Mouse (Mus musculus) mature B cell (primary cell): Measurements from ENCODE around the gene Psmd5.
"Not testable (repeated sequence)": the region's sequence is repeated elsewhere in the genome, so short reads cannot be mapped to it uniquely, and the experiment has no call there.

ENCODE experiments used
- in situ Hi-C: fragments of 300-500 bp; cut with MboI; formaldehyde crosslinking; loops from 2 replicates; pipeline ENCODE4 v1.14.3; 2019

The Psmd5 gene

DNA sequence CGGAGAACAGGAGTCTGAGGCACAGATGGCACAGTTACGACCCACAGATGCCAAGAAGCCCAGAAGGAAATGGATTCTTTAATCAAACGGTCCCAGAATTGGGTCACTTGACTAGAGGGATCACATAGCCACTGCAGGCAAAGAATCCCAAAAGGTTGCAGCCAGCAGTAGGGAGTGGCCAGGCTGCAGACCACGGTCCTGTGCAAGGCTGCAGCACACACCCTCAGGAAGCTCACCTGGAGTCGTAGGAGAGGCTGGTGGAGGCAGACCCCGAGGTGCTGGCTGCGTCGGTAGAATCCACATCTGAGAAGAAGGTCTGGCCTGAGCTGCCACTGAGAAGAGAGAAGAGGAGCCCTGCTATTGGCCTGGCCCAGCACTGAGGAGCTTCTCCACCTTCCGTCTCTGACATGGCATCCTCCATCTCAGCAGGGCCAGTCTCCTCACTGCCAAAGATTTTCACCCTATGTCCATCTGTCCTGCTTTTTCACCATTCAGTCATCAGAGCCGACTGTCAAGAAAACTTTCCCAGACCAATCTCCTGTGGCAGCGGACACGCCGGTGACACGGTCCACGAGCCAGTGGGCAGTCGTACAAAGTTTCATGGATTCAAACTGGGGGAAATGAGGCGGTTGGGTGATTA lies 22.2 kb upstream of the Psmd5 start:
- in situ Hi-C loops: no loop called here

DNA sequence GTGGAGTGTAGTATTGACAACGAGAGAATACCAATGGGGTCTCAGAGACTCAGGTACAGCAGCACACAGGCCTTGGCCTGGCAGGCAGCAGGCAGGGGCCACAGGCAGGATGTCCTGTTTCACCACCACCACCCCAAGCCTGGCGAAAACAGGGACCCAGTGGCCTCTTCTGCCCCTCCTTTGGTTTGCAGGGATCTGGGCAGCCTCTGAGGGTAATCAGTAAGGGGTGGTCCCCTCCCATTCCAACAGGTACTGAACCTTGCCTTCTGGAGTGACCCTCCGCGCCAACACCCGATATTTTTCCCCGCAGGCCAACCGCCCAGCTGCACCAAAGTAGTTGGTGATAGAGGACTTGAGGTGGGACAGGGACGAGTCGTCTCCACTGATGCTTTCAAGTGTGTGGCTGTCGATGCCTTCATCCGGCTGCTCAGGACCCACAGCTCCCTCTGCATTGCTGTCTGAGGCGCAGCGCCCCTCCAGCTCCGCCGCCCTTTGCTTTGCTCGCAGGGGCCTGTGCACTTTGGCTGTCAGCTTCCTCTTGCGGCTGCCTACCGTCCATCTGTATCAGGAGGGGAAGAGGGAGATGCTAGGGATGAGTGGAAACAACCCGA lies 20.8 kb upstream of the Psmd5 start:
- in situ Hi-C loops: no loop called here

DNA sequence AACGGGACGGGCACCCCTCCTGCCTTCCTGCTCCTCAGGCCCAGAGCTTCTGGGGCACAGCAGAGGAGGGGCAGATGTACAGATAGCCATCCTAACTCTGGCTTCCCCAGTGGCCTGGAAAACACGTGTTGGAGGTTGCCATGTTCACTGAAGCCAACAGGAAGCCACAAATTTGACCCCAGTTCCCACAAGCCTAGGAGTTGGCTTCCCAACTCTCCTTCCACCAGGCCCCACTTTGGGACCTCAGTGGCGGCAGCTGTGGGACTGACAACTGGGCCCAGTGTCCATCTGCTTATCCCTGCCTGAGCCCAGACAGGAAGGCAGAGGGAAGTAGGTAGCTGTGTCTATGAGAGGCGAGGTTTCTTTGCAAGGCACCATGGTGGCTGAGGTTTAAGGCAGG lies 19.2 kb upstream of the Psmd5 start:
- in situ Hi-C loops: no loop called here

GRCm38 (mm10) chr2:34884186-34884585 lies 9.4 kb upstream of the Psmd5 start:
- in situ Hi-C loops: no loop called here

GRCm38 (mm10) chr2:34883190-34883589 lies 8.4 kb upstream of the Psmd5 start:
- in situ Hi-C loops: no loop called here

DNA sequence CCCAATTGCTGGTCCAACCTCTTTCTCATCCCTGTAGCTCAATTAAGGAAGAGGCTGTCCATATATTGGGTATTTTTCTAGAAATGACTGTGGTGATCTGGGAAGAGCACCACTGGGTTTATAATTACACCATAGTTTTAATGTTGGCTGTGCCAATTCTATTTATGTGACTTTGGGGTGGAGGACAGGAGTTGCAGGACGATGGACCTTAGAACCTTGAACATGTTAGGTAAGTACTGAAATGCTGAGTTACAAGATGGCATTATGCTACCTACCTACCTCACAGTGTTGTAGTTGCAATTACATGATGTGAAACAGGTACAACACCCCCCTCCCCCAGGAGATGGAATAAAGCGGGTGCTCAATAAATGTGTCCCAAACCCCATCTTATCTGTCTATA lies 8.0 kb upstream of the Psmd5 start:
- in situ Hi-C loops: no loop called here

- in situ Hi-C loops: no loop called here
These were observed 5.3 kb upstream of the Psmd5 start for GRCm38 (mm10) chr2:34880054-34880453.

- in situ Hi-C loops: no loop called here
These were observed 497 bp downstream of the Psmd5 start, which contains the start of gene Cutal for GRCm38 (mm10) chr2:34874271-34874670. Cutal (plus strand) TSS chr2:34874396.

DNA sequence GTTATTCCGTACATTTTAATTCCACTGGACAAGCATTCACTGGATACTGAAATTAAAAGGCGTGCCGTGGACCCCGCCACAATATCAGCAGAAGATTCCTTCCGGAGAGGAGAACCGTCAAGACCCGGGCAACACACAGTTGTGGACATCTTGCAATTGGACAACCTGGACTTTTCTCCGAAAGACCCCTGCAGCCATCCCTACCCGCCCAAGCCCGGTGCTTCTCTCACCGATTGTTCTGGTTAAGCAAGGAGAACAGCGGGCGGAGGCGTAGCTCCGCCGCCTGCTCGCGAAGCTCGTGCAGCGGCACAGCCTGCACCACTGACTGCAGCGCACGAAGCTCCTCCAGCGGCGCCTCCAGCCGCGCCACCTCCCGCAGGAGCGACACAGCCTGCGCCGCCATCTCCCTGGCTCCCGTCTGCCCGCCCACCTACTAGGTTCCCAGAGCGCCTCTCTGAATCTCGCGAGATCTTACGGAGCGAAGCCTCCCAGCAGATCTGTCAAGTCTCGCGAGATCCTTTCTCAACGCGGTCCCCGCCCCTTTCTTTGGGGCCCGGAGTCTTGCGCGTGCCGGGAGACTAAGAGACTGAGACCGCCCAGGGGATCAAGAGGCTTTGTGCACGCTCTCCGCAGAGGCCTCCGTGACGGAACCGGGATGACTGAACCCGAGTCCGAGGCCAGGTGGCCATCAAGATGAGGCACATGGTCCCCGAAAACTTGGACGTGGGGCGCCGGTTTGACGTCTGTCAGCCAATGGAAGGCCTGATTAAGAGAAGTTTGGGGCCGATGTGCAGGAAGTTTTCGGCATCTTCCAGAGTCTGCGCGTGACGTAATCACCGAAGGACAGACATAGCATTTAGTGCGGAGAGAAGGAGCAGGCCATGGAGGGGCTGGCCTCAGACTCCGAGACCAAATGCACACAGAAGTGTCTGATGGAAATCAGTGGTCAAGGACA lies 4.0 kb downstream of the Psmd5 start:
- in situ Hi-C loops: no loop called here

GRCm38 (mm10) chr2:34869680-34870079 lies 5.1 kb downstream of the Psmd5 start:
- in situ Hi-C loops: no loop called here

- in situ Hi-C loops: no loop called here
These were observed 17.0 kb downstream of the Psmd5 start for GRCm38 (mm10) chr2:34857728-34858127.

DNA sequence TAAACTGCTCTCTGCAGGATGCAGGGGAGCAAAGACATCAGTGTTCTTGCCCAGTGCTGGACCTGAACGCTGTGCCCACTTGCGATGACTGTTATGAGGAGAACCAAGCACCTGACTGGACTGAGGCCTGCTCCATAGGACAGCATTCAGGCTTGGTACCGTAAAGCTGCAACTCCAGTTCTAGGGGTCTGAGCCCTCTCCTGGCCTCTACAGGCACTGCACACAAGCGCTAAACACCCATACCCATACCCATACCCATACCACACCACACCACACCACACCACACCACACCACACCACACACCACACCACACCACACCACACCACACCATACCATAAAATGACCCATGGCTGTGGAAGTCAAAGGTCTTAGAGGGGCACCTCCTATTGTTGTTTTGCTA lies 19.5 kb downstream of the Psmd5 start:
- in situ Hi-C loops: no loop called here

DNA sequence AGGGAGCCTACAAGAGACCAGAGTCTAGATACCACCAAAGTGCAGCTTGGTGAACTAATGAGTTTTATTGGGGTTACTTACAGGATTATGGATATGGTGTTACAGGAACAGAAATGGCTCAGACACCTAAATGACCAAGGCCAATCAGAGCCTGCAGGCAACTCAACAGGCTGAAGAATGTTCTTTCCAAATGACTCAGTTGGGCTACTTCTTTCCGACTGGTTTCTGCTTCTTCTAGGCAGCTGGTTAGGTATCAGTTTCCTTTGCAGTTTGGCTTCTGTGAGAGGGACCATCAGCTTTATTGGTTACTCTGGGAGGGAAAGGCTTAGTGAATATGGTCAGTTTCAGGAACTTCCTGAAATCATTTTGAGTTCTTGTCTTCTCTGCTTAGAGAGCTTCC lies 27.1 kb downstream of the Psmd5 start:
- in situ Hi-C loops: no loop called here

DNA sequence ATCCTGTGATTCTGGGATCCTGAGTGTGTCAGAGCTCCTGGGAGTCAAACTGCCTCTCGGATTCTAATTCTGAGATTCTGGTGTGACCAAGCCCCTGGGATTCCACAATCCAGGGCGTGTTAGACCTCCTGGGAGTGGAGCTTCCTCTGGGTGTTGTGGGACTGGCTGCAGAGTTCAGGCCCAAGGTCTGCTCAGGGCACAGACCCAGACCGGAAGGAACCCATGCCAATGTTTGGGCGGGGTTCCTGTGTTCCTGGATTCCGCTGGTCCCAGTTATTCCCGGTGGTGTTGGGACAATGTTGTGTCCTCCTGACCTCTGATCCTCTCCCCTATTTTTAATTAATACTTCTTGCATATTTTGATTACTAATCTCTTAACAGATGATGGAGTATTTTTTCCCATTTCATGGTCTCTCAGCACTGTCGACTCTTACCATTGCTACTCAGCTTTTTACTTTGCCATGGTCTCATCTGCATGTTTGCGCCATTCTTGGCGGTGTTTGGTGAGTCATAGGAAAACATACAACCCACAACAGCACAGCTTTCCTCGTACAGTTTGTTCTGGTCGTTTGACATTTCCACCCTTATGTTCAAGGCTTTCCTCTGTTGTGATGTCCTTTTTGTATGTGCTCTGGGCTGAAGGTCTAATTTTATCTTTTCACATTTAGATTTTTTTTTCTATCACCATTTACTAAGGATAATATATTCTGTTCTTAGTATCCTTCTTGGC lies 31.4 kb downstream of the Psmd5 start:
- in situ Hi-C loops: no loop called here

DNA sequence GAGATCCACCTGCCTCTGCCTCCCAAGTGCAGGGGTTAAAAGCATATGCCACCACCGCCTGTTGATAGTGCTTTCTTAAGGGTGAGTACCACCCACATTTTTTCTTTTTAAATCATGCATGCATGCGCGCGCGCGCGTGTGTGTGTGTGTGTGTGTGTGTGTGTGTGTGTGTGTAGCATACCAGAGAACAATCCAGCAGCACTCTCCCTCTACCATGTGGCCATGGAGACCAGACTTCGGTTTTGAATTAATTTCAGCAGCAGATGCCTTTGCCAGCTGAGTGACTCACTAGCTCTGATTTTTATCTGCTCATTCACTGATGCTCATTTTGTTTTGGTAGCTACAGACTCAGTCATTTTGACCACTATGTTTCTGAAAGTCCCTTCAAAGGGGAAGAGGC lies 33.1 kb downstream of the Psmd5 start:
- in situ Hi-C loops: no loop called here

GRCm38 (mm10) chr2:34840143-34840542 lies 34.6 kb downstream of the Psmd5 start:
- in situ Hi-C loops: not testable (repeated sequence)

- in situ Hi-C loops: no loop called here
These were observed 39.1 kb downstream of the Psmd5 start for GRCm38 (mm10) chr2:34835669-34836068.

DNA sequence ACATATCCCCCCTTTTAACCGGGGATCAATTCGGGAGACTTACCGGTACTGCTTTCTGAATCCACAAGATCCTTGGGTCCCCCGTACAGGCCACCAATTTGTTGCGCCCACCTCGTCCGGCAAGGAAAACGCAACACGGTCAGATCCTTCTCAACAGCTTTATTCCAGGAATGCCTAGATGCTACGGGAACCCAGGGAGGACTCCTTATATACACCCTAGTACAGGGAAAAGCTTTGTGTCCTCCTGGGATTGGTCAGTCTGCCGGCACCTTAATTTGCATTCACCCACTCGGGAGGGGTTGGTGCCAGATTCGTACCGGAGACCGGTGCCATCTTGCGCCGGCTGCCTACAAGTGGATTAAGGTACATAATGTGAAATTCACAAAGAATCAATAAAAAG lies 41.1 kb downstream of the Psmd5 start:
- in situ Hi-C loops: no loop called here

GRCm38 (mm10) chr2:34832766-34833457 lies 41.9 kb downstream of the Psmd5 start, which contains the start of gene Gm34653:
Gm34653 (plus strand) TSS chr2:34833007.
- in situ Hi-C loops: not testable (repeated sequence)

DNA sequence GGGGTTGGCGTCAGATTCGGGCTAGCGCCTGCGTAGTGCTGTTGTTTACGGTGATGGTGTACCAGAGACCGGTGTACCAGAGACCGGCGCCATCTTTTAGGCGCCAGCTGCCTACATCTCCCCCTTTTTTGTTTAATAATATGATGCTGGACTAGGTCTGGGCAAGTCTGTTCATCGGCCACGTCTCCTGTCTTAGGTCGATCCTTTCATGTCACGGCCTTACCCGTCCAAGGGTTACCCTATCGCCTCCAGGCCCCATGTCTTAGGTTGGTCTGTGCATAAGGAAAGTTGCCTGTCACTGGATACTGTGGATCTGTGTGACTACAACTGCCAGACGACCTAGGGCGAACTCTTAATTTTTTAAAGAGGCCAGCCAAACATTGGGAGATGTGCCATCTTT lies 44.7 kb downstream of the Psmd5 start:
- in situ Hi-C loops: not testable (repeated sequence)

- in situ Hi-C loops: no loop called here
These were observed 46.7 kb downstream of the Psmd5 start for GRCm38 (mm10) chr2:34828026-34828425.
